Mouse (Mus musculus) layer of hippocampus, adult 9-11 months (tissue): ENCODE data around the gene Acy3.
A peak's percentile ranks its signal among the peaks of the same experiment; 100 is the strongest.
"Not testable (repeated sequence)": the region's sequence is repeated elsewhere in the genome, so short reads cannot be mapped to it uniquely, and the experiment has no call there.

ENCODE experiments used
- DNase-seq: peaks from one replicate; pipeline ENCODE4 v3.0.0; 2022

Acy3 gene

GRCm38 (mm10) chr19:4005091-4005490 lies 18.7 kb downstream of the Acy3 start:
- no peak for DNase-seq

- DNase-seq, result no peak
These were observed 19.6 kb downstream of the Acy3 start for GRCm38 (mm10) chr19:4005971-4006370.

DNA sequence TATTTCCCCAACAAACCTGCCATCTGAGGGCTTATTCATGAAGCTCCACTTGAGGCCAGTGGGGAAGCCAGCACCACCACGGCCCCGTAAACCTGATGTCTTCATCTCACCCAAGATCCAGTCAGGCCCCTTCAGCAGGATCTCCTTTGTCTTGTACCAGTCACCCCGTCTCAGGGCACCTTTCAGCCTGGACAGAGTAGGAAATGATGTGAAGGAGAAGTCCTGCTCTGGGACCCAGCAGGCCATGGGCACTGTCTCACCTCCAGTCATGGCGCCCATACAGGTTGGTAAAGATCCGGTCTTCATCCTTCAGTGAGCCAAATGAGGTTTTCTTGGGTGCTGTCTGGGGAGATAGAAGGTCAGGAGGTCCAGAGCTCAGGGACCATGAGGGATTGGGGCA lies 24.7 kb downstream of the Acy3 start:
- no peak for DNase-seq

- DNase-seq, result peak; percentile 99
These were observed 26.2 kb downstream of the Acy3 start, which contains the start of gene Ndufv1 for GRCm38 (mm10) chr19:4012432-4013022. Ndufv1 (minus strand) TSS chr19:4012806.

GRCm38 (mm10) chr19:4013066-4013465 lies 26.7 kb downstream of the Acy3 start:
- no peak for DNase-seq

DNA sequence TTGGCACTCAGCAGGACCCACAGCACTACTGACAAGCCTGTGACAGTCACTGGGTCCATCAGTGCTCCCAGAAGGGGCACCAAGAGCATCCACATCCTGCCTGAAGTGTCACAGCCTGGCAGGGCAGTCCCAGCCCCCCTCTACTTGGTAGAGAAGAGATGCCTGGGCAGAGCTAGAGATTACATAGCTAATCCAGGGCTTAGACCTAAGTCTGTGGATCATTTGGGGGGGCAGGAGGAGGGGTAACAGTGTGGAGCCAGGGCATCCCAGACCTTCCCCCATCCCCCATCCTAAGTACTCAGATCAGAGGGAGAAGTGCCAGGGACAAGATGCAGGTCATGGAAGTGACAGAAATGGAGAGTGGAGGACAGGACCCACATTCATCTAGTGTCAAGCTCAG lies 28.4 kb downstream of the Acy3 start:
- no peak for DNase-seq

DNA sequence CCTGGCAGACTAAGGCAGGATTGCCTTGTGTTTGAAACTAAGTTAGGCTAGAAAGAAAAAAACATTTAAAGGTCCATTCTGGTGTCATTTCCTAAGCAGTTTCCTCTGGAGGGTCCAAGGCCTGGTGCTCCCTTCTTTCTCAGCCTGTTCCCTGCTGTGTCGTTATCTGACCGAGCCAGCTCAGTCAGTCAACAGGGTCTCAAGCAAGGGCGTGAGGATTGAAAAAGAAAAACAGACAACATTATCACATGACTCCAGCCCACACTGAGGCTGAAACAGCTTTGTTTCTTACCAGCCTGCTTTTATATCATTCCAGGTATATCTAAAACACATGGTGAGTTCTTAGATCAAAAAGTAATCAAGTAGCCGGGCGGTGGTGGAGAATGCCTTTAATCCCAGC lies 29.3 kb downstream of the Acy3 start:
- DNase-seq, result no peak

- no peak for DNase-seq
These were observed 31.7 kb downstream of the Acy3 start for GRCm38 (mm10) chr19:4017921-4018587.

GRCm38 (mm10) chr19:4018743-4019583 lies 32.6 kb downstream of the Acy3 start:
- peak; percentile 83 for DNase-seq

GRCm38 (mm10) chr19:4023185-4023584 lies 36.8 kb downstream of the Acy3 start:
- no peak for DNase-seq

- DNase-seq, result peak; percentile 59
These were observed 41.2 kb downstream of the Acy3 start for GRCm38 (mm10) chr19:4027576-4027975.

DNA sequence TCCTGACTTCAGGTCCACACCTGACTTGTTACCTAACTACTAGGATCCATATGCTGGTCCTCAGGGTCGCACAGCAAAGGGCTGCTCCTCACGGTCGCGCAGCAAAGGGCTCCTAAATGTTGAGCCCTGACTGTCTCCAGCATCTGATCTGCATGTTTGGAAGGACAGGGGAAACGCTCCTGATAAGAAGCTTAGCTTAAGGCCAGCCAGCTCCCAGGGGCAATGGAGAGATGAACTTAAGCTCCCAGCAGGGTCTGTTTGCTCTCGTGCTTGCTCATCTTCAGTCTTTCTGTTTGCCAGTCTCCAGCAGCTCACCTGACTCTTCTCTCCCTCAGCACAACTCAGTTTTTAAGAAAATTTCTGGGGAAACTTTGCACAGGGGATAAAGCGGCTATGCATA lies 46.3 kb downstream of the Acy3 start:
- no peak for DNase-seq

GRCm38 (mm10) chr19:4033298-4033697 lies 46.9 kb downstream of the Acy3 start:
- no peak for DNase-seq

DNA sequence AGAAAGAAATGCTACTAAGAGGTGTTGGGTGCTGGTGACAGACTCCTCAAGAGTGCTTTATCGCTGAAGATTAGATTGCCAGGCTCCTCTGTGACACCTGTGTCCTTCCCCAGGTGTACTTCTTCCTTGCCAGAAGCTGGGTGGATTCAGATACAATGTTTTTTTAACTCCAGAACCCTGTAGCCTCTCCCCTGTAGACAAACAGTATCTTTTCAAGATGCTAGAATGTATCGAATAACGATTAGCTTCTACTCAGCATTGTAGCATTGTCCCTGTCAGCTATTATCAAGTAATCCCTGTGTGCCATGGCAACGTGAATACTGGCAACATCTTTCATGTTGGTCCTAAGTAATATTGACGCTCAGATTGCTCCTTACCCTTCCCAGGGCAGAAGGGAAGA lies 47.4 kb downstream of the Acy3 start:
- no peak for DNase-seq

DNA sequence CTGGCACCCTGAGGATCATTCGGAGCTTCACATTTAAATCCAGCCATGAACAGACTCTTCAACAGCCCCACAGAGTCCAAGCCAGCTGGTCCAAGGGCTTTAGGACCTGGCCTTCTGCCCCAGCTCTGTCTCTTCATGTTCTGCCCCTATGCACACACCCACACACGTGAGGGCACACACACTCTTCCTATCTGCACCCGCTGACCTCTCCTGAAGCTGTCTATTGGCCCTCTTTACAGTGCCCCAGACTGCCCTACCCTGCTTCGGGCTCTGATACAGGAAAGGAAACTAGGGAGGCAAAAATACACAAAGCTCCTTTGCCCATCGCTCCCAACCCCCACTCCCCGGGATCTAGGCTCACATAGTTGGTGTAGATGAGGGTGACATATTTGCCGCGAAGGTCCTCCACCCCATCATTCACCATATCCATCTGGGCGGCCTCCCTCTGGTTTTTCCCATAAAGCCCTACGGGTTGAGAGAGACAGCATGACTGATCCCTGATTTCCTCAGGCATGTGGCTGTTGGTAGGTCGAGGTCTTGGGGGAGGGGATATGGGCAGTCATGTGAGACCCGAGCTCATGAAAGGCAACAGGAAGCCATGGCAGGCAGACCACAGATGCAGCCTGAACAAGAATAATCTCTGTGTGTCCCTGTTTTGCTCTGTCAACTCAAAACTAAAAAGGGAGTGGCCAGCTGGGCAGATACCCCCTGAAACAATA lies 50.1 kb downstream of the Acy3 start:
- peak; percentile 30 for DNase-seq

DNA sequence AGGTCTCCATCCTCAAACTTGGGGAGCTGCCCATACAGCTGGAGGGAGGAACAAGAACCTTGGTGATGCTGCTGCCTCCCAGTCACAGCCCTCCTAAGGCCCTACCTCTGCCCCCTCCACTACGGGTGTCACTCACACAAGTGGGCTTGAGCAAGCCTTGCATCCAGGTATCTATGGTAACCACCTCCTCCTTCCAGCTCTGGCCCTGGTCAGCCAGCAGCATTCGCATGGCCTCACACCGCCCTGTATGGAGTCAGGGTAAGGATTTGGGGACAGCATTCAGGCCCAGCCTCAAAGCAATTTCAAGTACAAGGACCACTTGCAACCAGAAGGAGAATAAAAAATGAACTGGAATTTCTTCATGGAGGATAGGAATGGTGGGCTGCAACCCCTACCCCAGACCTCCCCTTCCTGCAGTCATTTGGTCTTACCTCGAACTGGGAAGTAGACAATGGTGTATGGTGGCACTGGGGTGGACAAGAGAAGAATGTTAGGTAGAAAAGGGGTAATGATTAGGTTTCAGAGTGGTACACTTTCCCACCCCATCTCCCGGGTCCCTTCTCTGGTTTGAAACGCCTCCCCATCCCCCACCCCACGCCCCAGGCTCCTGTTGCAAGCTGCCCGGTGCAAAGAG lies 50.9 kb downstream of the Acy3 start:
- DNase-seq, result not testable (repeated sequence)

DNA sequence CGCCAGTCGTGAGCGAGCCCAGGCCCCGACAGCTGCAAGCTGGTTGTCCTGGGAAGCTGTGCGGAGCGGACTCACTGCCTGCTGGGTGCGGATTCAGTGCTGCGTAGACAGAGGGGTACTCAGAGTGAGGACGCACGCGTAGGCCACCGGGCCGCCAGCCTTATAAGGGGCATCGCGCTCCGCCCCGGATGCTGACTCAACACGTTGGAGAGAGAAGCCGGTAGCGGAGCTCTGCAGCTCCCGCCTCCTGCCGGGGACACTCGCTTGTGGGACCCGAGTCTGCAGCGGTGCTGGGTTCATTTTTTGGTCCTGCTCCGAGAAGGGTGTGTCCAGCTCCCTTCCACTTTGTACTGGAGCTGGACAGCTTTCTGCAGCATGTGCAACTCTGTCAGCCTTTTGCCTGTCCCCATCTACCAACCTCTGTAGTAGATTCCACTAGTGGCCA lies 51.4 kb downstream of the Acy3 start, which contains the start of gene Gstp1:
Gene Gstp1 (minus strand): TSS at position 198 of the 445 bp plus-strand sequence.
- DNase-seq, result peak; percentile 92
